Mouse (Mus musculus) intestine, embryonic 16.5 days (tissue): ENCODE measurements around the gene Cnot2. TPM values are rescaled to one million over a fixed set of nuclear protein-coding genes. Genes with fewer than 3 reads are reported as not detected.

Experiments used
- ATAC-seq: fragments of 200-750 bp; cut with Nextera tagmentation; 2 replicates; pipeline ENCODE4 v1.8.0; 2017; ENCODE audit warnings: moderate TSS enrichment, moderate library complexity
- H3K27ac ChIP-seq: fragments of 300-500 bp; sonication (generic); 2 replicates; pipeline ENCODE4 v1.5.1; 2014; ENCODE audit warnings: mild to moderate bottlenecking, low read length
- H3K27me3 ChIP-seq: fragments of 300-500 bp; sonication (generic); replicated peaks from 2 replicates; pipeline ENCODE4 v1.6.1; 2014; ENCODE audit warnings: low read length, control low read depth, mixed read lengths; ENCODE audit not compliant: control insufficient read depth, insufficient read depth
- H3K36me3 ChIP-seq: fragments of 300-500 bp; sonication (generic); 2 replicates; pipeline ENCODE4 v1.6.1; 2014; ENCODE audit warnings: low read length, control low read depth; ENCODE audit not compliant: control insufficient read depth, insufficient read depth
- H3K4me1 ChIP-seq: fragments of 300-500 bp; sonication (generic); 2 replicates; pipeline ENCODE4 v1.6.1; 2014; ENCODE audit warnings: low read length, control low read depth, mixed read lengths; ENCODE audit not compliant: control insufficient read depth, insufficient read depth
- H3K4me2 ChIP-seq: fragments of 300-500 bp; sonication (generic); 2 replicates; pipeline ENCODE4 v1.6.1; 2014; ENCODE audit warnings: low read depth, low read length, control low read depth
- H3K4me3 ChIP-seq: fragments of 300-500 bp; sonication (generic); 2 replicates; pipeline ENCODE4 v1.5.1; 2014; ENCODE audit warnings: mild to moderate bottlenecking, low read length
- H3K9ac ChIP-seq: fragments of 300-500 bp; sonication (generic); 2 replicates; pipeline ENCODE4 v1.6.1; 2014; ENCODE audit warnings: low read depth, low read length
- H3K9me3 ChIP-seq: fragments of 300-500 bp; sonication (generic); 2 replicates; pipeline ENCODE4 v1.6.1; 2016; ENCODE audit warnings: low read length, control low read depth; ENCODE audit not compliant: control insufficient read depth
- WGBS: fragments of 180-500 bp; shearing (Covaris S2); extraction: QIAGEN DNeasy Blood & Tissue Kit; methylation state at CpG from one replicate; pipeline ENCODE4 v1.1.7; 2014; 5-methylcytosine and 5-hydroxymethylcytosine counted together
- polyA plus RNA-seq: library from polyadenylated mRNA; unstranded; fragments of >200 nt; fragmentation: Nextera tagmentation; extraction: Ambion mirVana; gene quantifications from 2 replicates; pipeline ENCODE4 v1.2.1, GENCODE M21; 2015

The Cnot2 gene
- polyA plus RNA-seq, 1 experiment from 2014 or later = 74.8 TPM

- no peak overlapping the region for H3K4me3 ChIP-seq
- 95% methylated on average over 12 of the region's 12 CpGs for WGBS
- H3K9ac ChIP-seq = no peak overlapping the region
- H3K36me3 ChIP-seq = no peaks in the 10 kb centered on the region
- no peak overlapping the region for H3K27ac ChIP-seq
- no peak for ATAC-seq
- H3K27me3 ChIP-seq = no peaks in the 10 kb centered on the region
- peaks cover 4% of the 10 kb centered on the region; the same call in 1 of the 2 replicates for H3K9me3 ChIP-seq
- no peak overlapping the region for H3K4me2 ChIP-seq
- no peaks in the 10 kb centered on the region for H3K4me1 ChIP-seq
These were observed 133.1 kb downstream of the Cnot2 start for GRCm38 (mm10) chr10:116448166-116448565.

DNA sequence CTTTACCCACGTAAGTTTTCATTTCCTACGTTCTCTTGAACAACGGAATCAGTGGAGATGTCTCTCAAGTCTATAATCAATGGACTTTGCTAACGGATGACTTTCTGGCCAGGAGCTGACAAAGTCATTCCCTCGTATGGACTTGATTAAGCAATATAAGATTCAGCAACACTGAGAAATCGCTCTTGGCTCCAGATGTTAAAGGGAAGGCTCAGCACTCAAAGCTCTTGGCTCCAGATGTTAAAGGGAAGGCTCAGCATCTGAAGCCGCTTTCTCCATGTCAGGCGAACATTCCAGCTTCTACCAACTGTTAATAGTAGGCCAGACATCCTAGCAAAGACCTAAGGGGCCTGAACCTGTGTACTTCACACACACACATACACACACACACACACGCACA lies 134.1 kb downstream of the Cnot2 start:
- no peak for ATAC-seq
- no peaks in the 10 kb centered on the region for H3K4me1 ChIP-seq
- H3K27ac ChIP-seq = no peak overlapping the region
- no peak overlapping the region for H3K4me3 ChIP-seq
- no peaks in the 10 kb centered on the region for H3K27me3 ChIP-seq
- WGBS = 87% methylated on average over 9 of the region's 9 CpGs
- no peak overlapping the region for H3K9ac ChIP-seq
- no peak overlapping the region for H3K4me2 ChIP-seq
- no peaks in the 10 kb centered on the region for H3K9me3 ChIP-seq
- no peaks in the 10 kb centered on the region for H3K36me3 ChIP-seq

DNA sequence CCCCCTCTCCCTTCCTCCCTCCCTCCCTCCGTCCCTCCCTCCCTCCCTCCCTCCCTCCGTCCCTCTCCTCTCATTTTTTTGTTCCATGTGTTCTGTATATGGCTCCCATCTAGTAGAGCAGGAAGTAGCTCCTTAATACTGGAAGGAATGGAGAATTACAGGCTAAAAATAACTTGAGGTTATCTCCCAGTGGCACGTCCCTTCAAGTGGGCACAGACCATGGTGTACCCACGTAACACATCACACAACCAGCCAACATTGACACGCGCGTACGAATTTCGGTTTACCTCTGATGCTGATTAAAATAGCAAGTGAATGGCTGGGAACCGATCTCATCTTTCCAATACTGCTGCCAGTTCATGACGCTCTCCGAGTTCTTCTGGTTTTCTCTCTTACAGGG lies 135.3 kb downstream of the Cnot2 start:
- no peak for ATAC-seq
- Histone ChIP-seq H3K9ac (no peak overlapping the region), H3K4me1 (no peaks in the 10 kb centered on the region), H3K36me3 (no peaks in the 10 kb centered on the region), H3K27ac (no peak overlapping the region), H3K27me3 (no peaks in the 10 kb centered on the region), H3K4me2 (no peak overlapping the region), H3K4me3 (no peak overlapping the region), H3K9me3 (no peaks in the 10 kb centered on the region)
- 90% methylated on average over 10 of the region's 12 CpGs for WGBS

DNA sequence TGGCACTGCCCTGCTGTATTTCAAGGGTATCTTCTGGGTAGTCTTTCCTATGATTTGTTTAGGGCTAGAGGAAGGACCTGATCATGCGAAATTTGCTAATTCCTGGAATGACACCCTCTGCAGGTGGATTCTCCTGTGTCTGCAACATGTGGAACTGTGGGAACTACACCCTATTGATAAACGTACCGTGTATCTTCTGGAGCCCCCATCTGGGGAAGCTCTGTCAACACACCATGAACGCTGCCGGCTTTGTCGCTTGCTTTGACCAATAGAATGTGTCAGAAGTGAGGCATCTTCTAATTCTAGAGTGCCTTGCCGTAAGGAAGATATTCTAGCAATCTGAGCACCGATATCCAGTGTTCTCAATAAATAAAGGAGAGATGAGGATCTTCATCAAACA lies 136.5 kb downstream of the Cnot2 start:
- ATAC-seq = no peak
- 93% methylated on average over 8 of the region's 8 CpGs for WGBS

GRCm38 (mm10) chr10:116444371-116444770 lies 136.9 kb downstream of the Cnot2 start:
- H3K4me2 ChIP-seq = no peak overlapping the region
- no peak overlapping the region for H3K9ac ChIP-seq
- H3K27me3 ChIP-seq = no peaks in the 10 kb centered on the region
- ATAC-seq = no peak
- H3K9me3 ChIP-seq = peaks cover under 1% of the 10 kb centered on the region; the same call in 1 of the 2 replicates
- no peak overlapping the region for H3K4me3 ChIP-seq
- H3K36me3 ChIP-seq = no peaks in the 10 kb centered on the region
- H3K27ac ChIP-seq = no peak overlapping the region
- H3K4me1 ChIP-seq = no peaks in the 10 kb centered on the region
- 93% methylated on average over 10 of the region's 10 CpGs for WGBS

More for the DNA sequence above, 136.5 kb downstream of the Cnot2 start:
- H3K4me3 ChIP-seq = no peak overlapping the region
- H3K4me1 ChIP-seq = no peaks in the 10 kb centered on the region
- H3K9me3 ChIP-seq = no peaks in the 10 kb centered on the region
- H3K27me3 ChIP-seq = no peaks in the 10 kb centered on the region
- no peak overlapping the region for H3K27ac ChIP-seq
- no peaks in the 10 kb centered on the region for H3K36me3 ChIP-seq
- no peak overlapping the region for H3K9ac ChIP-seq
- no peak overlapping the region for H3K4me2 ChIP-seq

GRCm38 (mm10) chr10:116440946-116441345 lies 140.4 kb downstream of the Cnot2 start:
- no peaks in the 10 kb centered on the region for H3K36me3 ChIP-seq

DNA sequence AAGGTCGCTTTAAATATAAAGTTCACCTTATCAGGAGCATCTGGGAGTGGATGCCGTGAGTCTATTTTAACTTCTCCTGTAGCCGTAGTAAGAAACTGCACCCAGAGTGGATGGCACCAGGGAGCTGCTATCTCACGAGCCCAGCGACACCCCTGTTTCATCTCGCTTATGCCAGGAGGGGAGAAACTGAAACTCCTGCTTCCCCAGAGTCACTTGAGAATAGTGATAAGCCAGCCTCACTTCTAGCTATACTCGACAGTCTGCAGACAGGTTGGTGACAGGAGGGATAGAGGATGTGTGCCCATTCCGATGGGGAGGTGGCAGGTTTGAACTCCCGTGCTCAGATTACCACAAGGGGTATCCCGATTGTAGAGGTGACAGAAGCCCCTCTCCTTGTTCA lies 141.2 kb downstream of the Cnot2 start:
- Histone ChIP-seq H3K36me3 (no peaks in the 10 kb centered on the region), H3K4me1 (no peaks in the 10 kb centered on the region), H3K9ac (no peak overlapping the region), H3K27ac (no peak overlapping the region), H3K4me3 (no peak overlapping the region), H3K4me2 (no peak overlapping the region), H3K27me3 (no peaks in the 10 kb centered on the region), H3K9me3 (peaks cover 3% of the 10 kb centered on the region; the same call in 1 of the 2 replicates)
- 89% methylated on average over 10 of the region's 10 CpGs for WGBS
- no peak for ATAC-seq

More at GRCm38 (mm10) chr10:116440946-116441345, 140.4 kb downstream of the Cnot2 start:
- Histone ChIP-seq H3K9ac (no peak overlapping the region), H3K4me2 (no peak overlapping the region), H3K27ac (no peak overlapping the region), H3K27me3 (no peaks in the 10 kb centered on the region), H3K4me1 (no peaks in the 10 kb centered on the region), H3K4me3 (no peak overlapping the region), H3K9me3 (peaks cover 3% of the 10 kb centered on the region; the same call in 1 of the 2 replicates)
- WGBS = 97% methylated on average over 7 of the region's 7 CpGs
- no peak for ATAC-seq

GRCm38 (mm10) chr10:116435455-116435854 lies 145.9 kb downstream of the Cnot2 start:
- no peaks in the 10 kb centered on the region for H3K36me3 ChIP-seq
- no peaks in the 10 kb centered on the region for H3K4me1 ChIP-seq
- no peak overlapping the region for H3K27ac ChIP-seq
- no peak overlapping the region for H3K4me3 ChIP-seq
- no peaks in the 10 kb centered on the region for H3K27me3 ChIP-seq
- no peak overlapping the region for H3K9ac ChIP-seq
- H3K9me3 ChIP-seq = peaks cover 3% of the 10 kb centered on the region; the same call in 1 of the 2 replicates
- no peak for ATAC-seq
- 75% methylated on average over 12 of the region's 12 CpGs for WGBS
- H3K4me2 ChIP-seq = no peak overlapping the region
